Mouse (Mus musculus) inflammation-experienced regulatory T-cells, adult 6 months (primary cell): ENCODE data around the gene Sprr2k. TPM values are rescaled to one million over a fixed set of nuclear protein-coding genes. Genes with fewer than 3 reads are reported as not detected.
"Not testable (repeated sequence)": the region's sequence is repeated elsewhere in the genome, so short reads cannot be mapped to it uniquely, and the experiment has no call there.

Experiments used
- ATAC-seq: one replicate; pipeline ENCODE4 v1.8.0; 2017
- polyA plus RNA-seq, 3 experiments: library from polyadenylated mRNA; unstranded; fragments of 100-300 nt; shearing (Covaris generic); gene quantifications; one replicate each; pipeline ENCODE4 v1.2.1; 2017

The Sprr2k gene
- polyA plus RNA-seq, result not detected

- no peak for ATAC-seq
Observed at GRCm38 (mm10) chr3:92432282-92432681, at the start of gene Sprr2k. Gene Sprr2k, plus strand, starts transcription at chr3:92432582.

- ATAC-seq, result no peak
Observed at GRCm38 (mm10) chr3:92385385-92385784, 47.0 kb upstream of the Sprr2k start, which contains the start of gene Sprr2h. Gene Sprr2h, plus strand, starts transcription at chr3:92385685.

GRCm38 (mm10) chr3:92394301-92394700, 38.1 kb upstream of the Sprr2k start:
- no peak for ATAC-seq

GRCm38 (mm10) chr3:92407691-92408090, 24.7 kb upstream of the Sprr2k start, which contains the start of gene Sprr2i:
Gene Sprr2i, plus strand, starts transcription at chr3:92407991.
- no peak for ATAC-seq

- no peak for ATAC-seq
Observed at GRCm38 (mm10) chr3:92417782-92418181, 14.6 kb upstream of the Sprr2k start, which contains the start of gene Sprr2j-ps. Gene Sprr2j-ps, plus strand, starts transcription at chr3:92418082.

GRCm38 (mm10) chr3:92429323-92429722, 3.1 kb upstream of the Sprr2k start, which contains the start of gene Gm9774:
Gene Gm9774, minus strand, starts transcription at chr3:92429423.
- ATAC-seq, result no peak

GRCm38 (mm10) chr3:92438689-92439088, 6.3 kb downstream of the Sprr2k start, which contains the start of gene Sprr1b:
Gene Sprr1b, minus strand, starts transcription at chr3:92438789.
- ATAC-seq, result no peak

GRCm38 (mm10) chr3:92440177-92440576, 7.8 kb downstream of the Sprr2k start:
- no peak for ATAC-seq

- ATAC-seq, result no peak
Observed at GRCm38 (mm10) chr3:92455151-92455550, 22.8 kb downstream of the Sprr2k start.

GRCm38 (mm10) chr3:92458620-92459019, 26.2 kb downstream of the Sprr2k start, which contains the start of gene Sprr3:
Gene Sprr3, minus strand, starts transcription at chr3:92458720.
- ATAC-seq, result no peak

GRCm38 (mm10) chr3:92466576-92466975, 34.2 kb downstream of the Sprr2k start:
- no peak for ATAC-seq

- ATAC-seq, result no peak
Observed at GRCm38 (mm10) chr3:92467424-92467823, 35.0 kb downstream of the Sprr2k start.

GRCm38 (mm10) chr3:92470111-92470510, 37.7 kb downstream of the Sprr2k start:
- no peak for ATAC-seq

- ATAC-seq, result not testable (repeated sequence)
Observed at GRCm38 (mm10) chr3:92481249-92481648, 48.9 kb downstream of the Sprr2k start.

Other genes with a start within 250 kb of the Sprr2k start
- under 1 TPM in 1 of 3 experiments, not detected in 2; 0.15 TPM for gene Sprr2a1, start 216.8 kb upstream of the Sprr2k start, polyA plus RNA-seq
- gene Sprr2a2, start 216.7 kb upstream of the Sprr2k start, polyA plus RNA-seq, result not detected
- not detected for gene Sprr2a3, start 147.2 kb upstream of the Sprr2k start, polyA plus RNA-seq
- not detected for gene Sprr2b, start 116.0 kb upstream of the Sprr2k start, polyA plus RNA-seq
- gene Sprr2d, start 93.4 kb upstream of the Sprr2k start, polyA plus RNA-seq, result not detected
- not detected for gene Sprr2e, start 80.4 kb upstream of the Sprr2k start, polyA plus RNA-seq
- gene Sprr2f, start 67.4 kb upstream of the Sprr2k start, polyA plus RNA-seq, result not detected
- not detected for gene Sprr2h, start 46.9 kb upstream of the Sprr2k start, polyA plus RNA-seq
- gene Sprr2i, start 24.6 kb upstream of the Sprr2k start, polyA plus RNA-seq, result not detected
- not detected for gene Sprr2j-ps, start 14.5 kb upstream of the Sprr2k start, polyA plus RNA-seq
- gene Gm9774, start 3.2 kb upstream of the Sprr2k start, polyA plus RNA-seq, result 10 to 100 TPM in 1 of 3 experiments, 1 to 10 TPM in 2; 4.2 to 11.0 (median 7.7) TPM
- gene Sprr1b, start 6.2 kb downstream of the Sprr2k start, polyA plus RNA-seq, result not detected
- gene Sprr3, start 26.1 kb downstream of the Sprr2k start, polyA plus RNA-seq, result not detected
- gene Sprr1a, start 53.3 kb downstream of the Sprr2k start, polyA plus RNA-seq, result not detected
- not detected for gene Sprr4, start 67.9 kb downstream of the Sprr2k start, polyA plus RNA-seq
- not detected for gene 2310046K23Rik, start 101.9 kb downstream of the Sprr2k start, polyA plus RNA-seq
- not detected for gene Ivl, start 141.2 kb downstream of the Sprr2k start, polyA plus RNA-seq
- not detected for gene Smcp, start 156.4 kb downstream of the Sprr2k start, polyA plus RNA-seq
- gene 2210017I01Rik, start 174.9 kb downstream of the Sprr2k start, polyA plus RNA-seq, result not detected
- gene Lce6a, start 189.1 kb downstream of the Sprr2k start, polyA plus RNA-seq, result not detected
- not detected for gene Lce1a1, start 215.7 kb downstream of the Sprr2k start, polyA plus RNA-seq
- not detected for gene Lce1b, start 224.3 kb downstream of the Sprr2k start, polyA plus RNA-seq
- not detected for gene Lce1a2, start 237.7 kb downstream of the Sprr2k start, polyA plus RNA-seq
- gene Lce1c, start 246.7 kb downstream of the Sprr2k start, polyA plus RNA-seq, result not detected